Mouse (Mus musculus) erythroblast, embryonic 14.5 days (primary cell): ENCODE measurements around the gene Dab1.

ENCODE experiments used
- GATA1 ChIP-seq: IDR thresholded peaks from 2 replicates; pipeline ENCODE4 v1.6.1; 2012; ENCODE audit warnings: low read length, inconsistent platforms, mixed read lengths
- TAL1 ChIP-seq: IDR thresholded peaks from 3 replicates; pipeline ENCODE4 v1.6.1; 2012; ENCODE audit warnings: low read length, inconsistent platforms, mixed read lengths

DNA sequence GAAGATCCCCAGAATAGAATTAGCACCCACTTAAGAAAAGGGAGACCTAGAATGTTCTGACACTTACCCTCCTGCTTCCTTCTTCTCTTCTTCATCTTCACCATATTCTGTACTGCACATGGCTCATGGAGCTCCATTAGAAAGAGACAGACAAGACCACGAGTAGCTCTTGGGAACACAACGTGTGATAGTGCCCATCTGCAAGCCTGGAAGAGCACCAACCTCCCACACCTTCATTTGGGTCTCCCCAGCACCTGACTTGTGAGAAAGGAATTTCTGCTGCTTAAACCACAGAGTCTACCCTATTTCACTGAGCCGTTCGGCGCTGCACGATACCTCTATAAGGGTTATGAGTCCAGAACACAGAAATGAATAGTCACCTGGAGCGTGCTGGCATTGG is 977.8 kb downstream of the Dab1 start:
- TF ChIP-seq TAL1, result no peak
- TF ChIP-seq GATA1, result no peak
